Mouse (Mus musculus) cerebellum, adult 9-10 months (tissue): ENCODE results near the gene Gm11541.
A peak's percentile ranks its signal among the peaks of the same experiment; 100 is the strongest.

Experiments
- DNase-seq: peaks from one replicate; pipeline ENCODE4 v3.0.0; 2022

Gene Gm11541

DNA sequence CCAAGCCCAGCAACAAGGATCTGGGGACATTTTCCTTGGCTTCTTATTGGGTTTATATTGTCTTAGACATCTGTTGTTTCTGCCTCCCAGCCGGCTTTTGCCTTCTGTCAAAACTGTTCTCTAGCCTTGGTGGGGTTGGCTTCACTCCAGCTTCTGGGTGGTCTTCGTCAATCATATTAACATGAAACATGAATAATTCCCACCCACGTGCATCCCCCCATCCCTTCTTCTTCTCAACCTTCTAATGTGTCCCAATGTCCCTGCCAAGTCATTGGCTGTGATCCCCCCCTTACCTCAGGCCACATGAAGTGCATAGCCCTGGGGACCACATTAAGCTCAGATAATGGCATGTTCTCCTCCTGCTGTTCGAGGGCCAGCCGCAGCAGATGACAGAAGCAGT lies at the start of gene Gm11541:
Gm11541 (minus strand) TSS at position 28 of the 400 bp plus-strand sequence.
- DNase-seq, result no peak

DNA sequence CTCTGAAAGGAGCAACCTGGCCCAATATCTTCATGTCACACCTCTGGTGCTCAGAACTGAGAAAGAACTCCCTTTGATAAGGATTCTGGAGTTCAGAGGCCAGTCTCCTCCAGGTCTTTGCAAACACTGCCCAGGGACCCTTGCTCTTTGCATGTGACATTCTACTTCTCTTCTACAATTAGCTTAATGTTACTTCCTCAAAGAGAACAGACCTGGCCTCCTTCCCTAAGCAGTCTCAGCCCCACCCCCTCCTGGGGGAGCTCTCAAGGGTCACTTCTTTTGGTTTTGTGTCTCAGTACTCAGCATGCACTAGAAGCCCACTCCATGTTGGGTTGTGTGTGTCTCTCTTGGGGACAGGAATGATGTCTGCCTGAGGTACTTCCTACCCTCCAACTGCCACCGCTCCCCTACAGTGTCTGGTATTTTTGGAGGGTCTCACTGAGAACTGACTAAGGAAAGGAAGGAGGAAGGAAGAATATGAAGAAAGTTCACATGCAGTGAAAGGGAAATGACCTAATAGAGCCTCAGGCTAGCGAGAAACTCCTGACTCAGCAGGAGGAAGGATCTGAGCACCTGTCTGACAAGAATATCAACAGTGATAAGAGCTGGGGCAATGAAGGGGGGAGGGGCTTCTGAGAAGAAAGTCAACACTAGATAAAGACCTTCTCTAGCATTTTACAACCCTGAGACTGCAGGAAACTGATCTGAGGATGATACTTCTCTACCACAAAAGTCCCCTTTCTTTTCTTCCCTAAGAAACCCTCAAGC lies 48.8 kb upstream of the Gm11541 start:
- no peak for DNase-seq

DNA sequence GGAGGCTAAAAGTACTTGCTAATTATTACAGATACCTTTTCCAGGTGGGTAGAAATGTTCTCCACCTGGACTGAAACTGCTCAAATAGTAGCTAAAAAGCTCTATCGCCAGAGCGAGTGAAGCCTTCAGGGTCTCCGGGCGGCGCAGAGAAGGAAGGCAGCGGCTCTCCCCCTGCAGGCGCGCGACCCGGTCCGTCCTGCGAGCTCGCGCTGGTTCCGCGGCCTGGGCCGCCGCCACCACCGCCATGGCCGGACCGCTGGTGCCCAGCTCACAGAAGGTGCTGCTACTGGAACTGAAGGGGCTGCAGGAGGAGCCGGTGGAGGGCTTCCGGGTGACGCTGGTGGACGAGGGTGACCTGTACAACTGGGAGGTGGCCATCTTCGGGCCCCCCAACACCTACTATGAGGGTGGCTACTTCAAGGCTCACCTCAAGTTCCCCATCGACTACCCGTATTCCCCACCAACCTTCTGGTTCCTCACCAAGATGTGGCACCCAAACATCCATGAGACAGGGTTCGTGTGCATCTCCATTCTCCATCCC lies 37.5 kb upstream of the Gm11541 start, which contains the start of gene Cdc34b:
Cdc34b (plus strand) TSS at position 51 of the 541 bp plus-strand sequence.
- no peak for DNase-seq

DNA sequence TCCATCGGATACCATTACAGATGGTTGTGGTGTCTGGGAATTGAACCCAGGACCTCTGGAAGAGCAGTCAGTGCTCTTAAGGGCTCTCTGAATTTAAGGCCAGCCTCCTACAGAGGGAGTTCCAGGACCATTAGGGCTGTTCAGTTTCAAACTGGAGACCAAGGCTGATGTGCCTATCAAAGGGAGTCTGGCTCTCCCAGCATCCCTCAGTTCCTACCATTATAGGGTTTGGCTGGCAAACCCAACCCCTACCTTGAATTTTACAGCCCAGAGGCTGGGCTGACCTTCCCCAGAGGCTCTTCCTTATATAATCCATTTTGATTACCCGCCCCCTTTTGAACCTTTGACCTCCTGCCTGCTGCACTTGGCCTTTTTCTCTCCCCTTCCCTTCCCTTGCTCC lies 31.4 kb upstream of the Gm11541 start:
- no peak for DNase-seq

DNA sequence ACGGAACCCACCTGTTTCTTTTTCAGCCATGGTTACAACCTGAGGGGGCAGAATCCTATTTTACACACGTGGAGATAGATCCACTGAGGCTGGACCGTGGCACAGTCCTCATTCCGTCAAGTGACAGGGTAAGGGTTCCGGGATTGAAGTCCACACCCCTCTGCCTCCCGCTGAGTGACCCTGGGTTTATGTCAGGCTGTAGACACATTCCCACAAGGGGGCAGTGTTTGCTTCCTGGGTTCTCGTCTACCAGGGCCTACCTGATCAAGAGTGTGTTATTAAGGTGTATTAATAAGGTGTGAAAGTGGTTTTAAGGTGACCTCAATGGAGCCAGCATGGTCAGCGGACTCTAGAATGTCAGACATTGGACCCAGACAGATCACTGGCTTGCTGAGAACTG lies 28.5 kb upstream of the Gm11541 start:
- DNase-seq, result no peak

DNA sequence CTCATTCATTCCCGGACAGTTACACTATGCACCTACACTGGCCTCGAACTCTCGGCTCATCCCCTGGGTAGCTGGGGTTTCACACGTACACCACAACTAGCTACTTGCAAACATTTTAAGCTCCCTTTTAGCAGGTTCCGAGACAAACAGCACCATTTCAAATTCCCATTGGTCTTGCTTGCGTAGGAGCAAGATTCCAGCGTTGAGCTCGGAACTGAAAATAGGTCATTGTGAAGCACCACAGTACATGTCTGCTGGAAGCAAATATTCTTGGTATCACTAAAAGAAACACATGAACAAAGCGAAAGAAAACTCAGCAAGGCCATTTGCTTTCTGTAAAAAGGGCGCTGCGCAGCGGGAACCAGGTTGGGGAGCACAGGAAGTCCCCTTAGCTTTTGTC lies 26.9 kb upstream of the Gm11541 start:
- DNase-seq, result no peak

DNA sequence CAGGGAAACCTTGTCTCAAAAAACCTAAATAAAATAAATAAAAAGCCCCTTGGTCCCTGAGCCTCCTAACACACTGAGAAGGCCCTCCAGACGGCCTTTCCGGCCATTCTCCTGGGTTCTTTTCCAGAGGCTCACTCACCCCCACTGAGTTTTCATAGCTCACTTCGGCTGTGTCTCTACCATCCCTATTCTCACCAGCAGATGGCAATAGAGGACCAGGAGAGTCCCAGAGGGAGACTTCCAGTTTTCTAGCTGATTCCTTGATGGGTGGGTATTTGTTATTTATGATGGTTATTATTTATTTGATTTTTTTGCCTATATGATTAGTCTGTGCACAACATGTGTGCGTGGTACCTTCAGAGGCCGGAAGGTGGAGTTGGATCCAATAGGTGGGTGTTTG lies 26.0 kb upstream of the Gm11541 start:
- DNase-seq, result peak; percentile 57

DNA sequence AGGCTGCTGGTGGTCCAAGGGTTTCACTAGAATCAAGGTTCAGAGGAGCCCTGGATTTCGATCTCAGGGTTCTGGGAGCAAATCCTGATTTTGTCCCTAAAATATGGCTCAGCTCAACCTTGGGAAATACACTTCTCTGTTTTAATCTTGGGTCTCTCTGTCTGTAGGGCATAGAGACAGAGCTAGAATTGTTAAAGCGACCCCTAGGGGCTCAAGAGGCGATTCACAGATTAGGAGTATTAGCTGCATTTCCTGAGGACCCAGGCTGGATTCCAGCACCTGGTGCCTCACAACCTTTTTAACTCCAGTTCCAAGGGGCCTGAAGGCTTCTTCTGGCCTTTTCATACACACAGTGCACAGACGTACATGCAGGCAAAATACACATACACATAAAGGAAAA lies 25.3 kb upstream of the Gm11541 start:
- DNase-seq, result no peak

DNA sequence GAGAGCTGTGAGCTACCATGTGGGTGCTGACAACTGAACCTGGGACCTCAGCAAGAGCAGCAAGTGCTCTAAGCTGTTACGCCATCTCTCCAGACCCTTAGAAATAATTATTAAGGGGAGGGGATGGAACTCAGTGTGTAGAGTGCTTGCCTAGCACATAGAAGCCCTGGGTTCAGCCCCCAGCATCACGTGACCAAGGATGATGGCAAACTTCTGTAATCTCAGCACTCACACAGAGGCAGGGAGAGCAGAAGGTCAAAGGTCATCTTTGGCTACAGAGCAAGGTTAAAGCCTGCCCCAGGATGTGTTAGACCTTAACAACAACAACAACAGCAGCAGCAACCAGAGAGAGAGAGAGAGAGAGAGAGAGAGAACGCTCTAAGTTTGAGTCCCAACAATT lies 24.2 kb upstream of the Gm11541 start:
- DNase-seq, result no peak

DNA sequence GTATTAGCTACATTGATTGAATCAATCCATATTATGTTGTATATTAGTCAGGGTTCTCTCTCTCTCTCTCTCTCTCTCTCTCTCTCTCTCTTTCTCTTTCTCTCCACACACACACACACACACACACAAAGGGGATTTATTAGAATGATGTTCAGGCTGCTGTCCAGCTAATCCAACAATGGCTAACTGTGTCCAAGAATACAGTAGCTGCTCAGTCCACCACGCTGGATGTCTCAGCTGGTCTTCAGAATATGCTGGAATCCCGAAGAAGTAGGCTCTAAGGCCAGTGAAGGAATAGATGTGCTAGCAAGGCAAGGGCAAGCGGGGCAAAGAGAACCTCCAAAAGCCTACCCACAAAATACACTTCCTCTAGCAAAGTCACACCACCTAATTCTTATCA lies 23.0 kb upstream of the Gm11541 start:
- DNase-seq, result no peak

DNA sequence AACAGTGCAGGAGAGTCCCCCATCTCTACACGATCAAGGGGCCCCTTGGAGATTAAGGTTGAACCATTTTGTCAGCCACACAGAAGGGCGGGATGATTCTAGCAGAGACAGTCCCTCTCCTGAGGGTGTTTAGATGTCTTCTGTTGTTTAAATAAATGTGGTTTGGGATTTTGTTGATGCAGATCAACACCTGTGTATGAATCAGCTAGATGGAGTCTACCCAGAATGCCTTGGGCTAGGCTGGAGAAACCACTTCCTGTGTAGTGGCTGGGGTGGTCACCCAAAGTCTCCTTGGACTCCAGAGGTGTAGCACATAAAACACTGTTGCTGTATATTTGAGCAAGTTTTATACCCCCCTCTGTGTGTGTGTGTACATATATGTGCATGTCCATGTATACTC lies 14.9 kb upstream of the Gm11541 start:
- no peak for DNase-seq

DNA sequence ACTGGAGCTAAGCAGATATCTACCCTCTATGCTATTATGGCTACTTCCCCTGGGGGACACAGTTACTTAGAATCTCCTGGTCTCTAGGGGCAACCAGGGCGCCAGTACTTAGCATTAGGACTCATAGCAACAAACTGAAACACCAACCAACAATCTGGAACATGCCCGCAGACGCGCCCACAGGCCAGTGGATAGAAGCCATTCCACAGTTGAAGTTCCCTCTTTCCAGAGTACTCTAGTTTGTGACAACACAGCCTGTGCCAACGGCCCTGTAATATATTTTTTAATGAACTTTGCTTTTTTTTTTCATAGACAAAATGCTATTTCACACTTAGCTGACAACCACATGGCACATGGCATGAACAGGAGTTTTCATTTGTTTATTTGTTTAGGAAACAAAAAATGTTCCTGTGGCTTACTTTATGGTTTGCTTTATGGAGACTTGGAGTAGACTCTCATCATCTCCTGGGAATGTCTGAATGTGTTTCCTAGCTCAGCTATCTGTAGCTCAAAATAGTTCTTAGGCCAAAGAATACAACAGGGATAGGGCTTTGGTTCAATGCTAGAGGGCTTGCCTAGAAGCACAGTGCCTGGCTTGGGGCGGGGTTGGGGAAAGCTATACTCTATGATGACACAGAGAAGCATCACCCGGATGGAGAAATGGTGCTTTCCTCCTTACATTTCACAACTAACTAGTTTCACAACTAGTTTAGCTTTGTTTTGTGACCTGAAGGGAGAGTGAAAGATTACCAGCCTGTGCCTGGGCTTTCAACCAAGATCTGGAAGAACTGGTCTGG lies 14.0 kb upstream of the Gm11541 start:
- DNase-seq, result no peak

DNA sequence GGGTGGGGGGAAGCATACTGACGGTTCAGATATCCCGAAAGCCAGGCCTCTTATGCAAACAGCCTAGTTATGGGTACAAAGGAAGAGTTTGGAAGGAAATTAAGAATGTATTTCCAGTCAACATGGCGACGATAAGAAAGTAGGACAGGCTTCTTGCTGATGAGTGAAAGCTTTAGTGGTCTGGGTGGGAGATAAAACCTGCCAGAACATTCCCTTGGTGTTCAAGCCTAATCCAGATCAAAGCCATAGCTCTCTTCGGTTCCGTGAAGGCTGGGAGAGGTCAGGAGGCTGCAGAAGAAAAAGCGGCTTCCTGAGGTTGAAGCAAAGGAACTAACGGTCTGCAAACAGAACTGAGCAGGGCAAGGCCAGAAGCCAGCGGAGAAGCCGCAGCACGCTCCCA lies 12.9 kb upstream of the Gm11541 start:
- no peak for DNase-seq

DNA sequence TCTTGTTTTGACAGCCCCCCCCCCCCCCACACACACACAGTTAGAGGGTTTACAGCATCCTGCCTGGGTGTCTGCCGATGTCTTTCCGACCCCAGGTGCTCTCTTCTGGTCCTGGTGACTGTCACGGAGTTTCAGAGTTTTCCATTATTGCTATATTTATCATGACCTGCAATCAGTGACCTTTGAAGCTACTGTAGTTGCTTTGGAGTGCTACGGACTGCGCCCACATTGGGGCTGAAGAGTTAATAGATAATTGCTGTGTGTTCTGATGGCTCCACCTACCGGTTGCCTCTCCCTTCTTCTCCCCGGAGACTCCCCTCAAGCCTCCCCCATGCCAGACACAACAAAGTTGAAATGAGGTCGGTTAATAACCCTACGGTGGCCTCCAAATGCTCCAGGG lies 12.5 kb upstream of the Gm11541 start:
- peak; percentile 26 for DNase-seq

DNA sequence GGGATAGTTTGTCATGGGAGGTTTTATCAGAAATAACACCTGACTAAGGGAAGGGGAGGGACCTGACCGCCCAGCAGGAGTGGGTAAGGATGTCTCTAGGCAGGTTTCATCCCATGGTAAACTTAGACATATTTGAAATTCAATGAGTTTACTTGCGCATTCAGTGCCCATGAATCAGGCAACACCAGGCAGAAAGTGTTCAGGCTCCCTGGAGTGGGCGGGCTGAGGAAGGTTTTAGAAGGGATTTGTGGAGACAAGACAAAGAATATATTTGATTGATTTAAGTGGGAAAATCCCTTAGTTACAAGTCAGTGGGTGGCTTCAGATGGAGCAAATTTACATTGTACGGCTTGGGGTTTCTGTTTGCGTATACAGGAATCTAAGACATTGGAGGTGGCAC lies 11.3 kb upstream of the Gm11541 start:
- DNase-seq, result no peak

DNA sequence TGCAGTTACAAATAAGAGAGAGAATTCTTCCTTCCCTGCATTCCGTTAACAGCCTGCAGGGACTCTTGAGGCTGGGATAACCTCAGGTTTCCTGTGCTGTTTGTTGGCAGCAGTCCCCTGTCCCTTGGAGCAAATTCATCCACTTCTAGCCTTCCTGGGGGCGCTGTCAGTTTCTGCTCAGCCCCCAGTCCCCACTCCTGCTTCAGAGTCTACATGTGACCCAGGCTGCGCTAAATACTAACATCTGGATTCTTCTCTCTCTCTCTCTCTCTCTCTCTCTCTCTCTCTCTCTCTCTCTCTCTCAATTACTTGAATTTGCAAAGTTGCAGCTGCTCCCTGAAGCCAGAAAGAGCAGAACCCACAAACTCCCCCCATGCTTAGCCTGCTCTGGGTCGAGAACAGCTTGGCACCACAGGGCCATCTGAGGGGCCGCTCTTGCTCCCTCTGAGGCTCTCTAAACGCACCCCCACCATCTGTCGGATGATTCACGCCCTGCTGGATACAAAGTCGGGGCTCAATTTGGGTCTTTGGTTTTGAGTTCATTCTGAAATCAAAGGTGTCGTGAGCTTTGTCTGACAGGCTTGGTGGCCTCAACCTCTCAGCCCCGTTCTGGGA lies 9.1 kb upstream of the Gm11541 start:
- no peak for DNase-seq

DNA sequence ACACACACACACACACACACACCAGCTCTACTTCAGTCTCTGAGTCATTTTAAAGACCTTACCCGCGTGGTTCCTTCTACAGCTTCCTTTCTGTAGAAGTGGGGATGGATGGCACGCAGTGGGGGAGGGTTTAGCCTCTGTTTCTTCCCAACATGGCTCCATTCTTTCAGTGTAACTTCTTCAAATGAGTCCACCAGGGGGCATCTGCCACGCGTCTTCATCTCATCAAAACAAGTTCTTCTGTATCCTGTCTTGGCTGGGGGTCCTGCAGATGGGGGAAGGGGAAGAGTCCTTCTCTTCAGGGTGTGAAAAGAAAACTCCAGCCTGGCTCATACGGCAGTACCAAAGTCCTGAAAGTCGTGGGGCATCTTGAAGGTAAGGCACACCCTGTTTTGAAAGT lies 279 bp downstream of the Gm11541 start:
- DNase-seq, result no peak

DNA sequence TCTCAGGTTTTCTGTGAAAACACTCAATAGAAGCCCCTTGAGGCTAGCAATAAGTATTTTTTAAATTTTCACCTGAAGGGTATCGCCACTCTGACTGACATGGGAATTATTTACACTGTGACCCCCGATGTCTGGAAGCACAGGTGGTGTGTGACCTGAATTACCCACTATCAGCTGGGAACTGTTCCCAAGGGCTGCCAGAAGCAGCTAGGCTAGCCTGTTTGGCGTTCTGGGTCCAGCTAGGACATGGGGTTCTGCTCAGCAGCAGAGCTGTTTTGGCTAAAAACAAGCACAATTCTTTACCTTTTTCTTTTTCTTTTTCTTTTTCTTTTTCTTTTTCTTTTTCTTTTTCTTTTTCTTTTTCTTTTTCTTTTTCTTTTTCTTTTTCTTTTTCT lies 2.1 kb downstream of the Gm11541 start:
- no peak for DNase-seq

DNA sequence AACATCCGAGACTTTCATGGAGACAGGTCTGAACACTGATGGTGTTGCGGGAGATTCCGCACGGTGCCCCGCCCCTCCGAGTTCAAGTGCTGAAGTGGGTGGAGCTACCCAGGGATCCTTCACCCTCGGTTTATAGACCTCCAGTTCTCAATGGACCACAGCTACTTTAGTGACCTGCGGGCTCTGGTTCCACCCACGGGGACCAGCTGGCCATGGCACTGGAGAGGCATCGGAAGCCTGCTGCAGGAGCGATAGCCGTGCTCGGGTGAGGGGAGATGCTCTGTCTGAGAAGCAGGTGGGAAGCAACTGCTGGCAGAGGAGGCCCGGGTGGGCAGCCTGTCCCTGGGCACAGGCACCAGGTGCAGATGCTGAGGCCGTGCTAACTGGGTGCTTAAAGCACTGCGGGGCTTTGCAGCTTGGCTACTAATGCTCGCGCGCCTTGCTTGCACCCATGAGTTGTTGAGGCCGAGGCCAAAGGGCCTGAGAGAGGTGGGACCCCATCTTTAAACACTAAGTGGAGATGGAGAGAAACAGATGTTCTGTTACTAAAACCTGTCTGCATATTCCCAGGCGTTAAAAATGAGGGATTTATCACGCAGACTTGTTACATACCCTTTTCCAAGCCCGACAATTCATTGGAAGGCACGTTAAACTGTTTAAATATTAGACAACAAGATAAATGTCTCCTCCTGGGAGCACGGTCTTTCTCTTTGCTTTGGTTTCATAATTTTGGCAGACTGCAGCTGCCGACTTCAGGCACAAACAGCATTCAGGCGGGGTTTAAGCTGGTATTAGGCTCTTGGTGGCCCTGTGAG lies 2.7 kb downstream of the Gm11541 start:
- no peak for DNase-seq

DNA sequence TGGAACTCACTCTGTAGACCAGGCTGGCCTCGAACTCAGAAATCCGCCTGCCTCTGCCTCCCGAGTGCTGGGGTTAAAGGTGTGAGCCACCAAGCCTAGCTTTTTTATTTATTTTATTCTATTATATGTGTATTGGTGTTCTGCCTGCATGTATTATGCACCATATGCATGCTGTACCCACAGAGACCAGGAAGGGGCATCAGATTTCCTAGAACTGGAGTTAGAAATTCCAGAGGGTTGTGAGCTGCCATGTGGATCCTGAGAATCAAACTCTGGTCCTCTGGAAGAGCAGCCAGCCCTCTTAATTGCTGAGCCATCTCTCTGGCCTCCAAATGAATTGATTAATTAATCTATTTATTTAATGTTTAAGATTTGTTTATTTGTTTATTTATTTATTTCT lies 4.9 kb downstream of the Gm11541 start:
- DNase-seq, result no peak

DNA sequence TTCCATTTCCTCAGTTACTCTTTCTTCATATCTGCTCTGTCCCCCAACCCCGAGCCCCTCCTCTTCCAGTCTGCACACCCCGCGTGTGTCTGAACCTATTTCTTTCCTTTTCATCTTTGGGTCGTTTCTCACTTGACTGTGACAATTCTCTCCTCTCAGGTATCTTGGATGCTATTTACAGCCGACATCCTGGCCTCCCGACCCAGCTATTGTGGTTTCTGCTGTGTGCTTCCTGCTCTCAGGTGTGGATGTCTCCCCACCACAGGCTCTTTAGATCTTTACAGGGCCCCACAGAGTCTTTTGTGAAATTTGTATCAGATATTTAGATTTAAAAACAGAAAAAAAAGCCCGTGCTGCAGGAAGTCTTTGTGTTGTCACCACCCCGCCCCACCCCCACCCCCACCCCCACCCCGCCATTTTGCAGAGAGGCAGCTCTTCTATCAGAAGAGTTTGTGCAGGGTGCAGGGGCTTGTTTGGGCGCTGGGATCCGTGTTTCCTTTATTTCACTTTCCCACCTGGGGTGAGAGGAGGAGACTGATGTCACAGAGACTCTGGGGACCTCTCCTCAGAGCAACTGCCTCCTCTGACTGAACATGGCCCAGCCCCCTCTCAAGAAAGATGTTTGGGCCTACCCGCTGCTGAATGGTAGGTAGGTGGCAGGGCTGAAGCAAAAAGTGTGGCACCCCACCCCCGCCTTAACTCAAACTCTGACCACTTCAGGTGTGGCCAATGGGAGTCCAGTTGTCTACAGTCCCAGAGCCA lies 6.4 kb downstream of the Gm11541 start:
- no peak for DNase-seq

DNA sequence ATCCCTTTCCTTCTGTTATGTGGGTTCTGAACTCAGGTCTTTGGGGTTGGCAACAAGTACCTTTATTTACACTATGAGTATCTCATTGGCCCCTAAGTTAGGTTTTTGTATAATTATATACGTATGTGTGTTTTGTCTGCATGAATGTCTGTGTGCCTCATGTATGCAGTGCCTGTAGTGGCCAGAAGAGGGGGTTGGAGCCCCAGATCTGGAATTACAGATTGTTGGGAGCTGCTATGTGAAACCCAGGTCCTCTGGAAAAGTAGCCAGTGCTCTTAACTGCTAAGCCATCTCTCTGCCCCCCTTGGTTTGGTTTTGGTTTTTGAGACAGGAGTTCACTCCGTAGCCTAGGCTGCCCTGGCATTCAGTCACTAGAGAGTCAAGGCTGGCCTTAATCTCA lies 7.2 kb downstream of the Gm11541 start:
- DNase-seq, result no peak
